ENCODE assay signal across 8 mouse cellular contexts in the genomic region with DNA sequence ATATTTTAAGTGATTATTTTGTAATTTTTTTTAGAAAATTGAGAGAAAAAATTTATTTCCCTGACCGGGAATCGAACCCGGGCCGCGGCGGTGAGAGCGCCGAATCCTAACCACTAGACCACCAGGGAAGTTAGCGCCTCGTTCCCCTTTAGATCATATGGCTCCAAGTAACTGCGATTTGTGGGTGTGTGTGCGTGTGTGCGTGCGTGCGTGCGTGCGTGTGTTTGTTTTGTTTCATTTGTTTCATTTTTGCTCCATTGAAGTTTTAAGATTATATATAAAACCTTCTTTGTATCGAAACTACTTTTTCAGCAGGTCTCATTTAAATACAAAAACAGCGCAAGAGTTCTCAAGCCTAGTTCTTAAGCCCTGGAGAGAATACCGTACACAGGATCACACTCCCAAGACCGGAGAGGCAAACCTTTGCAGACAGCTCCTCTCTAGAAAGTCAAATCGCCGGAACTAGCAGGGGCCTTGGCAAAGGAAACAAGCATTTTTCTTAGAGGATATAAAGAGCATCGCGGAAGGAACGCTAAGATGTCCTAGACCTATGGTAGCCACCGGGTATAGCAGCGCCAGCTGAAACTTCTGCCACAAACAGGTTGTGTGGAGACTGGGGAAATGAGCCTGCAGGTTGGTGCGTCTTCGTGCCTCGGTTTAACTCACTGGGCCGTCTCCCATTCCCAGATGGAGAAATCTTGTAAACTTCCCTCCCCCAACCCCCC. TPM values are rescaled to one million over a fixed set of nuclear protein-coding genes. Genes with fewer than 3 reads are reported as not detected.
DNase-seq lines count a peak whose midpoint lies in the region; ATAC-seq and TF ChIP-seq lines count a peak whose summit lies in the region.

No protein-coding gene starts in this region.

- peak overlapping the region; percentile 64 to 91 for H3K4me3 ChIP-seq in MEL (ENCODE audit: control insufficient read depth in 1 of 2, insufficient read depth in 1 of 2, low read depth in 2 of 2, low read length in 2 of 2)
- peak overlapping the region; percentile 89 for H3K4me3 ChIP-seq in cerebellum, adult 2 months (replicated peaks; ENCODE audit: insufficient read depth, low read depth, low read length)
- peak overlapping the region; percentile 72 for H3K4me3 ChIP-seq in forebrain, postnatal 0 days (ENCODE audit: low read depth, low read length)
- H3K4me3 ChIP-seq in hindbrain, embryonic 10.5 days = peak overlapping the region; percentile 68
- H3K4me3 ChIP-seq in lung, embryonic 16.5 days (ENCODE audit: low read length) = peak overlapping the region; percentile 57
- peak overlapping the region; percentile 57 for H3K4me3 ChIP-seq in thymus, adult 2 months (ENCODE audit: control insufficient read depth, insufficient read depth, low read length)

- peaks cover 0 to 13% of the 10 kb centered on the region in 2 experiments; a peak in 2 of 4 replicates for H3K36me3 ChIP-seq in MEL (ENCODE audit: control insufficient read depth in 1 of 2, insufficient read depth in 2 of 2, low read length in 2 of 2)
- H3K36me3 ChIP-seq in forebrain, postnatal 0 days (ENCODE audit: insufficient read depth) = no peaks in the 10 kb centered on the region
- no peaks in the 10 kb centered on the region for H3K36me3 ChIP-seq in hindbrain, embryonic 10.5 days
- no peaks in the 10 kb centered on the region for H3K36me3 ChIP-seq in lung, embryonic 16.5 days (ENCODE audit: control insufficient read depth, insufficient read depth, low read length)
- no peaks in the 10 kb centered on the region for H3K36me3 ChIP-seq in thymus, adult 2 months (ENCODE audit: control insufficient read depth, insufficient read depth, low read length)

- H3K4me1 ChIP-seq in MEL (ENCODE audit: control insufficient read depth in 1 of 2, insufficient read depth in 2 of 2, low read length in 2 of 2) = peaks cover 0 to 12% of the 10 kb centered on the region in 2 experiments; a peak in 2 of 4 replicates
- H3K4me1 ChIP-seq in cerebellum, adult 2 months (ENCODE audit: control insufficient read depth, insufficient read depth, low read length) = no peaks in the 10 kb centered on the region
- H3K4me1 ChIP-seq in forebrain, postnatal 0 days (ENCODE audit: insufficient read depth) = no peaks in the 10 kb centered on the region
- H3K4me1 ChIP-seq in hindbrain, embryonic 10.5 days (replicated peaks) = peaks cover 20% of the 10 kb centered on the region
- H3K4me1 ChIP-seq in lung, embryonic 16.5 days (replicated peaks; ENCODE audit: control insufficient read depth, insufficient read depth, low read length) = peaks cover 5% of the 10 kb centered on the region; the same call in 1 of the 2 replicates
- peaks cover 4% of the 10 kb centered on the region for H3K4me1 ChIP-seq in thymus, adult 2 months (replicated peaks; ENCODE audit: control insufficient read depth, insufficient read depth, low read length)

- peak; percentile 96 for DNase-seq in MEL (ENCODE audit: low read depth, low spot score)
- peak; percentile 81 to 90 for DNase-seq in cerebellum, adult 2 months
- peak; percentile 97 for DNase-seq in forebrain, postnatal 0 days
- peak; percentile 88 for DNase-seq in hindbrain, embryonic 10.5 days (ENCODE audit: low spot score)
- DNase-seq in layer of hippocampus, adult 9-10 months (ENCODE audit: low spot score) = peak; percentile 91
- peak; percentile 59 for DNase-seq in ovary, adult 18-20 months (ENCODE audit: low spot score)
- peak; percentile 78 for DNase-seq in thymus, adult 2 months

- peaks cover 3% of the 10 kb centered on the region; the same call in 1 of the 2 replicates for H3K79me2 ChIP-seq in MEL (ENCODE audit: control insufficient read depth, insufficient read depth, low read length, poor library complexity)

- TF ChIP-seq EP300 in MEL (IDR thresholded peaks at IDR 0.05; ENCODE audit: low read depth in 1 of 2, low read length in 2 of 2) = no peak

- WGBS in cerebellum, adult 2 months = under 1% methylated on average over 32 of the region's 32 CpGs
- under 1% methylated on average over 32 of the region's 32 CpGs for WGBS in forebrain, postnatal 0 days
- under 1% methylated on average over 32 of the region's 32 CpGs for WGBS in hindbrain, embryonic 10.5 days
- WGBS in lung, embryonic 16.5 days = under 1% methylated on average over 32 of the region's 32 CpGs
- WGBS in thymus, adult 2 months = under 1% methylated on average over 32 of the region's 32 CpGs

- TF ChIP-seq POLR2A in MEL (IDR thresholded peaks at IDR 0.05; ENCODE audit: control insufficient read depth in 1 of 2, insufficient read depth in 1 of 2, low read depth in 1 of 2, low read length in 2 of 2, poor library complexity in 1 of 2) = no peak
- no peak for TF ChIP-seq POLR2A in cerebellum, adult 2 months (IDR thresholded peaks at IDR 0.05; ENCODE audit: borderline replicate concordance, insufficient read depth, low read length)
- no peak for TF ChIP-seq POLR2A in thymus, adult 2 months (IDR thresholded peaks at IDR 0.05; ENCODE audit: control insufficient read depth, extremely low read depth, insufficient read depth, low read length, poor library complexity)

- no peak for TF ChIP-seq RAD21 in MEL (IDR thresholded peaks at IDR 0.05; ENCODE audit: low read depth, low read length)

- H3K9ac ChIP-seq in MEL (ENCODE audit: control insufficient read depth, low read depth, low read length, poor library complexity, severe bottlenecking) = peak overlapping the region; percentile 60
- H3K9ac ChIP-seq in forebrain, postnatal 0 days = peak overlapping the region; percentile 39
- H3K9ac ChIP-seq in lung, embryonic 16.5 days (ENCODE audit: low read length) = peak overlapping the region; percentile 68

- H3K4me2 ChIP-seq in forebrain, postnatal 0 days (ENCODE audit: low read depth) = peak overlapping the region; percentile 98
- peak overlapping the region; percentile 89 for H3K4me2 ChIP-seq in lung, embryonic 16.5 days (ENCODE audit: low read depth, low read length)

- H3K27ac ChIP-seq in MEL (ENCODE audit: control insufficient read depth, low read depth, low read length) = peak overlapping the region; percentile 41
- H3K27ac ChIP-seq in cerebellum, adult 2 months (ENCODE audit: insufficient read depth, low read length) = no peak overlapping the region
- H3K27ac ChIP-seq in forebrain, postnatal 0 days (ENCODE audit: low read depth, low read length) = peak overlapping the region; percentile 42; the same call in 1 of the 2 replicates
- peak overlapping the region; percentile 82 for H3K27ac ChIP-seq in hindbrain, embryonic 10.5 days
- H3K27ac ChIP-seq in lung, embryonic 16.5 days (ENCODE audit: low read length) = peak overlapping the region; percentile 77
- peak overlapping the region; percentile 72 for H3K27ac ChIP-seq in thymus, adult 2 months (ENCODE audit: control insufficient read depth, insufficient read depth, low read length)

- TF ChIP-seq CTCF in MEL (IDR thresholded peaks at IDR 0.05 in 2 of 3, conservative IDR thresholded peaks at IDR 0.05 in 1 of 3; ENCODE audit: control insufficient read depth in 1 of 3, insufficient read depth in 1 of 3, low read depth in 2 of 3, low read length in 3 of 3, poor library complexity in 1 of 3, severe bottlenecking in 1 of 3) = no peak
- no peak for TF ChIP-seq CTCF in cerebellum, adult 2 months (IDR thresholded peaks at IDR 0.05; ENCODE audit: borderline replicate concordance, insufficient read depth, low read depth, low read length)
- no peak for TF ChIP-seq CTCF in forebrain, postnatal 0 days (IDR thresholded peaks at IDR 0.05; ENCODE audit: low read depth)
- TF ChIP-seq CTCF in thymus, adult 2 months (IDR thresholded peaks at IDR 0.05; ENCODE audit: borderline replicate concordance, control insufficient read depth, extremely low read depth, insufficient read depth, low read length, poor library complexity) = no peak

- no peaks in the 10 kb centered on the region for H3K27me3 ChIP-seq in MEL (ENCODE audit: control insufficient read depth in 1 of 2, insufficient read depth in 2 of 2, low read length in 2 of 2)
- no peaks in the 10 kb centered on the region for H3K27me3 ChIP-seq in cerebellum, adult 2 months (ENCODE audit: control insufficient read depth, insufficient read depth, low read length)
- no peaks in the 10 kb centered on the region for H3K27me3 ChIP-seq in forebrain, postnatal 0 days (ENCODE audit: insufficient read depth, low read length)
- peaks cover 3% of the 10 kb centered on the region; the same call in 1 of the 2 replicates for H3K27me3 ChIP-seq in hindbrain, embryonic 10.5 days (ENCODE audit: insufficient read depth, poor library complexity, severe bottlenecking)
- no peaks in the 10 kb centered on the region for H3K27me3 ChIP-seq in lung, embryonic 16.5 days (ENCODE audit: control insufficient read depth, insufficient read depth, low read depth, low read length)
- H3K27me3 ChIP-seq in thymus, adult 2 months (ENCODE audit: control insufficient read depth, insufficient read depth, low read length) = no peaks in the 10 kb centered on the region

- H3K9me3 ChIP-seq in MEL (replicated peaks; ENCODE audit: insufficient read depth, low read length) = no peaks in the 10 kb centered on the region
- H3K9me3 ChIP-seq in forebrain, postnatal 0 days (ENCODE audit: low read length) = no peaks in the 10 kb centered on the region
- H3K9me3 ChIP-seq in hindbrain, embryonic 10.5 days = no peaks in the 10 kb centered on the region
- no peaks in the 10 kb centered on the region for H3K9me3 ChIP-seq in lung, embryonic 16.5 days (ENCODE audit: control insufficient read depth, low read length)

- peak; percentile 76 for ATAC-seq in forebrain, postnatal 0 days
- peak; percentile 80 for ATAC-seq in lung, embryonic 16.5 days (ENCODE audit: low read depth)

RNA-seq across cellular contexts. Expression of gene Hfe2, which starts 23.4 kb away (rescaled TPM):
- total RNA-seq in MEL (2012; rRNA removed) = not detected in 2 replicates
- polyA plus RNA-seq in MEL (2012; ENCODE audit: insufficient read depth in 1 of 2, insufficient read length in 2 of 2, low read depth in 1 of 2, low replicate concordance in 2 of 2, missing spikeins in 1 of 2) = not detected
- 0.21 and 0.41 TPM in 2 replicates for polyA plus RNA-seq in cerebellum, adult 2 months (2012; rRNA removed)
- total RNA-seq in forebrain, postnatal 0 days (2014; rRNA removed) = 0.54 and 1.6 TPM in 2 replicates
- polyA plus RNA-seq in forebrain, postnatal 0 days (2015; fragmentation: Nextera tagmentation; extraction: Ambion mirVana) = 0.82 and 1.4 TPM in 2 replicates
- polyA plus RNA-seq in hindbrain, embryonic 10.5 days (2016; fragmentation: Nextera tagmentation; extraction: Ambion mirVana) = 0.89 and 2.2 TPM in 2 replicates
- polyA plus RNA-seq in lung, embryonic 16.5 days (2015; fragmentation: Nextera tagmentation; extraction: Ambion mirVana) = 0.57 and 1.1 TPM in 2 replicates
- polyA plus RNA-seq in thymus, adult 2 months (2012; rRNA removed) = 1.3 and 10.4 TPM in 2 replicates

RNA-seq across cellular contexts. Expression of gene BC107364, which starts 49.4 kb away (rescaled TPM):
- not detected in 2 replicates for total RNA-seq in MEL (2012; rRNA removed)
- under 1 TPM in 1 of 2 experiments, not detected in 1; 0.17 TPM for polyA plus RNA-seq in MEL (2012; ENCODE audit: insufficient read depth in 1 of 2, insufficient read length in 2 of 2, low read depth in 1 of 2, low replicate concordance in 2 of 2, missing spikeins in 1 of 2)
- not detected in 2 replicates for polyA plus RNA-seq in cerebellum, adult 2 months (2012; rRNA removed)
- not detected in 2 replicates for total RNA-seq in forebrain, postnatal 0 days (2014; rRNA removed)
- not detected in 2 replicates for polyA plus RNA-seq in forebrain, postnatal 0 days (2015; fragmentation: Nextera tagmentation; extraction: Ambion mirVana)
- 0.25 TPM in 1 of 2 replicates, not detected in the other for polyA plus RNA-seq in hindbrain, embryonic 10.5 days (2016; fragmentation: Nextera tagmentation; extraction: Ambion mirVana)
- 0.30 and 0.34 TPM in 2 replicates for polyA plus RNA-seq in lung, embryonic 16.5 days (2015; fragmentation: Nextera tagmentation; extraction: Ambion mirVana)
- polyA plus RNA-seq in thymus, adult 2 months (2012; rRNA removed) = 0.09 and 0.32 TPM in 2 replicates

RNA-seq across cellular contexts. Expression of gene Txnip, which starts 56.2 kb away (rescaled TPM):
- total RNA-seq in MEL (2012; rRNA removed) = 183 and 191 TPM in 2 replicates
- polyA plus RNA-seq in MEL (2012; ENCODE audit: insufficient read depth in 1 of 2, insufficient read length in 2 of 2, low read depth in 1 of 2, low replicate concordance in 2 of 2, missing spikeins in 1 of 2) = 1,000 to 10,000 TPM in 1 of 2 experiments, 100 to 1,000 TPM in 1; 237 to 1,680 TPM
- 15.2 and 21.9 TPM in 2 replicates for polyA plus RNA-seq in cerebellum, adult 2 months (2012; rRNA removed)
- 122 and 176 TPM in 2 replicates for total RNA-seq in forebrain, postnatal 0 days (2014; rRNA removed)
- polyA plus RNA-seq in forebrain, postnatal 0 days (2015; fragmentation: Nextera tagmentation; extraction: Ambion mirVana) = 116 and 135 TPM in 2 replicates
- polyA plus RNA-seq in hindbrain, embryonic 10.5 days (2016; fragmentation: Nextera tagmentation; extraction: Ambion mirVana) = 36.3 and 38.1 TPM in 2 replicates
- polyA plus RNA-seq in lung, embryonic 16.5 days (2015; fragmentation: Nextera tagmentation; extraction: Ambion mirVana) = 184 and 197 TPM in 2 replicates
- polyA plus RNA-seq in thymus, adult 2 months (2012; rRNA removed) = 587 and 719 TPM in 2 replicates
